Comparison of ENCODE assay signal across 9 mouse cellular contexts in genomic region chr3:94648755-94649590, GRCm38 (mm10). TPM values are rescaled to one million over a fixed set of nuclear protein-coding genes. Genes with fewer than 3 reads are reported as not detected.
DNase-seq lines count a peak whose midpoint lies in the region; ATAC-seq lines count a peak whose summit lies in the region.
"Had no signal": no experiment of that assay in that cellular context is flagged by ENCODE, and none has a peak within 500 bp of the region (broad histone marks: within the 10 kb centered on the region; RNA-seq: fewer than 3 reads in every experiment).

No protein-coding gene starts in this region.

- peak; percentile 77 for ATAC-seq in limb, embryonic 13.5 days (ENCODE audit: low FRiP score, low read depth)
- ATAC-seq in midbrain, embryonic 14.5 days (ENCODE audit: low FRiP score, low TSS enrichment) = no peak
- ATAC-seq in monocyte, adult 5-6 weeks (replicated peaks; ENCODE audit: insufficient number of reproducible peaks, low FRiP score, low TSS enrichment, poor library complexity, severe bottlenecking) = no peak

- peak overlapping the region; percentile 32 for H3K4me2 ChIP-seq in limb, embryonic 13.5 days (replicated peaks)
- no peak overlapping the region for H3K4me2 ChIP-seq in midbrain, embryonic 14.5 days (ENCODE audit: low read length)

- H3K9me3 ChIP-seq in limb, embryonic 13.5 days = no peaks in the 10 kb centered on the region
- H3K9me3 ChIP-seq in midbrain, embryonic 14.5 days (ENCODE audit: control insufficient read depth, low read length) = no peaks in the 10 kb centered on the region

- H3K4me1 ChIP-seq in limb, embryonic 13.5 days = peaks cover 19% of the 10 kb centered on the region
- H3K4me1 ChIP-seq in midbrain, embryonic 14.5 days (ENCODE audit: control insufficient read depth, insufficient read depth, low read length) = no peaks in the 10 kb centered on the region

- no peak overlapping the region for H3K4me3 ChIP-seq in limb, embryonic 13.5 days
- no peak overlapping the region for H3K4me3 ChIP-seq in midbrain, embryonic 14.5 days (replicated peaks; ENCODE audit: low read depth, low read length)

- no peaks in the 10 kb centered on the region for H3K27me3 ChIP-seq in limb, embryonic 13.5 days
- H3K27me3 ChIP-seq in midbrain, embryonic 14.5 days (ENCODE audit: control insufficient read depth, insufficient read depth, low read length) = no peaks in the 10 kb centered on the region

- H3K9ac ChIP-seq in limb, embryonic 13.5 days = 0 out of 2 replicates have a peak overlapping the region, but pooled peaks have one; percentile 4
- H3K9ac ChIP-seq in midbrain, embryonic 14.5 days (replicated peaks; ENCODE audit: low read length) = no peak overlapping the region

- peak overlapping the region; percentile 61; the same call in 1 of the 2 replicates for H3K27ac ChIP-seq in limb, embryonic 13.5 days
- no peak overlapping the region for H3K27ac ChIP-seq in midbrain, embryonic 14.5 days (replicated peaks; ENCODE audit: low read depth, low read length)

- intact Hi-C loops in gastrocnemius, postnatal 14 days (cut with DNase I; ENCODE audit: low total_unique reads) = loop anchor here (10.0 kb wide), 1 partner anchor 86 kb away; no protein-coding TSS in a partner anchor

- H3K36me3 ChIP-seq in limb, embryonic 13.5 days = no peaks in the 10 kb centered on the region
- no peaks in the 10 kb centered on the region for H3K36me3 ChIP-seq in midbrain, embryonic 14.5 days (ENCODE audit: control insufficient read depth, insufficient read depth, low read length)

- peak; percentile 13 for DNase-seq in right cerebral cortex, adult 18-20 months
- DNase-seq in right cerebral cortex, postnatal 10 days (ENCODE audit: low spot score in 2 of 2) = no peak
- peak; percentile 28 for DNase-seq in embryo, embryonic 9.5 days (ENCODE audit: extremely low spot score)
- DNase-seq in midbrain, embryonic 14.5 days = peak; percentile 14
- no peak for DNase-seq in gastrocnemius, postnatal 14 days

- 15% methylated on average over 6 of the region's 6 CpGs for WGBS in limb, embryonic 13.5 days
- WGBS in midbrain, embryonic 14.5 days = 57% methylated on average over 6 of the region's 6 CpGs

RNA-seq across cellular contexts. Expression of gene Gm10972, which starts 6.1 kb away (rescaled TPM):
- not detected in 2 replicates for polyA plus RNA-seq in limb, embryonic 13.5 days (2015; fragmentation: Nextera tagmentation; extraction: Ambion mirVana)
- polyA plus RNA-seq in midbrain, embryonic 14.5 days (2014; fragmentation: Nextera tagmentation; extraction: Ambion mirVana) = not detected in 2 replicates
- not detected for total RNA-seq in gastrocnemius, postnatal 14 days (2021)
- total RNA-seq in monocyte, adult 5-6 weeks (2017) = not detected in 3 replicates
- total RNA-seq: common myeloid progenitor, adult 5-6 weeks; neutrophil, adult 5-6 weeks had no signal

RNA-seq across cellular contexts. Expression of gene Tuft1, which starts 9.7 kb away (rescaled TPM):
- 4.9 and 5.3 TPM in 2 replicates for polyA plus RNA-seq in limb, embryonic 13.5 days (2015; fragmentation: Nextera tagmentation; extraction: Ambion mirVana)
- polyA plus RNA-seq in midbrain, embryonic 14.5 days (2014; fragmentation: Nextera tagmentation; extraction: Ambion mirVana) = 5.2 and 5.6 TPM in 2 replicates
- 1 to 10 TPM in 1 of 2 experiments, under 1 TPM in 1; 0.98 to 1.4 TPM for total RNA-seq in gastrocnemius, postnatal 14 days (2021)
- 1.8 to 6.3 TPM (median 4.6 TPM) in 3 replicates for total RNA-seq in monocyte, adult 5-6 weeks (2017)

RNA-seq across cellular contexts. Expression of gene Selenbp2, which starts 44.4 kb away (rescaled TPM):
- 0.63 and 0.75 TPM in 2 replicates for polyA plus RNA-seq in limb, embryonic 13.5 days (2015; fragmentation: Nextera tagmentation; extraction: Ambion mirVana)
- not detected in 2 replicates for polyA plus RNA-seq in midbrain, embryonic 14.5 days (2014; fragmentation: Nextera tagmentation; extraction: Ambion mirVana)
- 1 to 10 TPM in 1 of 2 experiments, under 1 TPM in 1; 0.78 to 1.7 TPM for total RNA-seq in gastrocnemius, postnatal 14 days (2021)
- total RNA-seq in monocyte, adult 5-6 weeks (2017) = not detected in 3 replicates
- total RNA-seq: neutrophil, adult 5-6 weeks had no signal

Comparison
In these comparisons a context has a peak if more than half of its experiments do, and no peak if none do; other contexts are left out.
1. DNase-seq: peak in right cerebral cortex, adult 18-20 months (single experiment), embryo, embryonic 9.5 days (single experiment) and midbrain, embryonic 14.5 days (single experiment); none in right cerebral cortex, postnatal 10 days (0 of 2) and gastrocnemius, postnatal 14 days (single experiment).